Mouse (Mus musculus): ENCODE data around the gene Bbs10. TPM values are rescaled to one million over a fixed set of nuclear protein-coding genes. Genes with fewer than 3 reads are reported as not detected.

Gene Bbs10
- 0.80 to 2.5 TPM (median 1.9 TPM) in 4 replicates for total RNA-seq (2023; ENCODE audit: inconsistent age)

DNA sequence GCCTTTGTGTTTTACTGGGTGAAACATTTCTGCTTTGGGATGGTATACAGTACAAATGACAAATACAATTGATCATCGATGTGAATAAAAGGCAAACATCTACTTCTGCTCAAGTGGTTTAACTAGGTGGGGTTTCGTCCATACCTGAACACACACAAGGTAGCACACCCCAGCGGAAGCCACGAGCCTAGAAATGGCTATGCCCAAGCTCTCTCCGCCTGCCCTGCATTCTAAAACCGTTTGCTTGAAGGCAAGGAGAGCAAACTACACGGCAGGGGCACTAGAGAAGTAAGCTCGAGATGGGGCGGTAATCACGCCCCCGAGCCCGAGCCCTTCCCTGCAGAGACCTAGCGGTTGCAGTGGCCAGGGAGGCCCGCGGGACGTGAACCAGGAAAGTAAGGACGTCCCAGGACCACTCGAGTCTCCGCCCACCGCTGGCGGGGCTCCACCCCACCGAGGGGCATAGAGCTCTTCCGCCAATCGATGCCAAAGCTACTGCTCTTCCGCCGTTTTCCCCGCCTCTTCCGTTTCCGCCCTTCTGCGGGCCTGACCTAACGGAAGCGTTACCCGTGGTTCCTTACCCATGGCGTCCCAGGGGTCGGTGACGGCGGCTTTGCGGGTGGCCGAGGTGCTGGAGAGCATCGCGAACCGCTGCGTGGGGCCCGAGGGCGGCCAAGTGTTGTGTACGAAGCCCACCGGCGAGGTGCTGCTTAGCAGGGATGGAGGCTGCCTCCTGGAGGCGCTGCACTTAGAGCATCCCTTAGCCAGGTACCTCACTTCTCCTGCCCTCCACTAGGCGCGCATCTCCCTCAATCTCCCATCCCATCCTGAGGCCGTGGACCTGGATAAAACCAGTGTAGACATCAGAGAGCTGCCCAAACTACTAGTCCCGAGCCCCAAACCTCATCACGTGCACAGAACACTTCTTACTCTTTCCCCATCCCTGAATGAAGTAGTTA, at the start of gene Bbs10:
Bbs10 (plus strand) TSS at position 540 of the 959 bp plus-strand sequence.

Other genes with a start within 250 kb of the Bbs10 start
- gene Osbpl8, start 133.9 kb upstream of the Bbs10 start, total RNA-seq (2023; ENCODE audit: inconsistent age): 65.9 to 78.3 TPM (median 74.2 TPM) in 4 replicates
- gene Nap1l1, start 174.5 kb downstream of the Bbs10 start, total RNA-seq (2023; ENCODE audit: inconsistent age): 362 to 372 TPM (median 369 TPM) in 4 replicates
- 5.9 to 12.2 TPM (median 10.0 TPM) in 4 replicates for gene Phlda1, start 207.6 kb downstream of the Bbs10 start, total RNA-seq (2023; ENCODE audit: inconsistent age)

Data from B cell, adult (primary cell).